Mouse (Mus musculus): Measurements from ENCODE around the gene Hoxc10.

Hoxc10 gene

GRCm38 (mm10) chr15:102967511-102968397, 1.2 kb downstream of the Hoxc10 start:
- peak; percentile 74 for DNase-seq (ENCODE audit: low spot score)

- no peak for DNase-seq (ENCODE audit: low spot score)
These were observed 2.7 kb downstream of the Hoxc10 start for GRCm38 (mm10) chr15:102969296-102969695.

- DNase-seq (ENCODE audit: low spot score): no peak
These were observed 4.1 kb downstream of the Hoxc10 start for GRCm38 (mm10) chr15:102970740-102971139.

- DNase-seq (ENCODE audit: low spot score): no peak
These were observed 5.7 kb downstream of the Hoxc10 start for GRCm38 (mm10) chr15:102972254-102972653.

GRCm38 (mm10) chr15:102972753-102973152, 6.2 kb downstream of the Hoxc10 start:
- DNase-seq (ENCODE audit: low spot score): no peak

- no peak for DNase-seq (ENCODE audit: low spot score)
These were observed 8.4 kb downstream of the Hoxc10 start for GRCm38 (mm10) chr15:102975034-102975433.

GRCm38 (mm10) chr15:102975688-102976111, 9.1 kb downstream of the Hoxc10 start:
- peak; percentile 71 for DNase-seq (ENCODE audit: low spot score)

GRCm38 (mm10) chr15:102976171-102976570, 9.6 kb downstream of the Hoxc10 start, which contains the start of gene Hoxc9:
Hoxc9 (plus strand) TSS chr15:102976439.
- DNase-seq (ENCODE audit: low spot score): peak; percentile 71

GRCm38 (mm10) chr15:102976631-102977422, 10.2 kb downstream of the Hoxc10 start:
- peak; percentile 57 for DNase-seq (ENCODE audit: low spot score)

GRCm38 (mm10) chr15:102977423-102977974, 10.9 kb downstream of the Hoxc10 start:
- peak; percentile 66 for DNase-seq (ENCODE audit: low spot score)

GRCm38 (mm10) chr15:102978615-102979515, 12.3 kb downstream of the Hoxc10 start:
- no peak for DNase-seq (ENCODE audit: low spot score)

- no peak for DNase-seq (ENCODE audit: low spot score)
These were observed 13.3 kb downstream of the Hoxc10 start for GRCm38 (mm10) chr15:102979936-102980335.

GRCm38 (mm10) chr15:102980352-102980751, 13.8 kb downstream of the Hoxc10 start:
- no peak for DNase-seq (ENCODE audit: low spot score)

GRCm38 (mm10) chr15:102980912-102981311, 14.3 kb downstream of the Hoxc10 start:
- peak; percentile 76 for DNase-seq (ENCODE audit: low spot score)

GRCm38 (mm10) chr15:102981379-102982288, 15.0 kb downstream of the Hoxc10 start:
- DNase-seq (ENCODE audit: low spot score): peak; percentile 95

- no peak for DNase-seq (ENCODE audit: low spot score)
These were observed 17.1 kb downstream of the Hoxc10 start for GRCm38 (mm10) chr15:102983716-102984115.

- peak; percentile 32 for DNase-seq (ENCODE audit: low spot score)
These were observed 17.9 kb downstream of the Hoxc10 start for GRCm38 (mm10) chr15:102984521-102984920.

- no peak for DNase-seq (ENCODE audit: low spot score)
These were observed 18.3 kb downstream of the Hoxc10 start for GRCm38 (mm10) chr15:102984925-102985324.

GRCm38 (mm10) chr15:102987124-102987833, 20.7 kb downstream of the Hoxc10 start:
- peak; percentile 98 for DNase-seq (ENCODE audit: low spot score)

GRCm38 (mm10) chr15:102988078-102988477, 21.5 kb downstream of the Hoxc10 start:
- DNase-seq (ENCODE audit: low spot score): no peak
